Mouse (Mus musculus) CD4-positive naive resting alpha-beta T cell, adult 57 days (primary cell): ENCODE results near the gene Gbp2. TPM values are rescaled to one million over a fixed set of nuclear protein-coding genes. Genes with fewer than 3 reads are reported as not detected.

ENCODE experiments used
- total RNA-seq: library from RNA; stranded (reverse); gene quantifications from one replicate; pipeline ENCODE4 v1.2.4, GENCODE M21; 2023

Gene Gbp2
- 27.6 TPM for total RNA-seq

GRCm38 (mm10) chr3:142620111-142620955 is at the start of gene Gbp2:
Gene Gbp2, plus strand, starts transcription at chr3:142620602.

GRCm38 (mm10) chr3:142594547-142594946 is 25.9 kb upstream of the Gbp2 start, which contains the start of gene Gbp2b:
Gene Gbp2b, plus strand, starts transcription at chr3:142594847.

Other genes starting within 250 kb of the Gbp2 start
- 54.9 TPM for gene Pdlim5, start 224.9 kb upstream of the Gbp2 start, total RNA-seq
- gene Gbp5, start 126.6 kb upstream of the Gbp2 start, total RNA-seq = 26.3 TPM
- gene Gbp7, start 90.3 kb upstream of the Gbp2 start, total RNA-seq = 43.0 TPM
- gene Gbp3, start 60.6 kb upstream of the Gbp2 start, total RNA-seq = 133 TPM
- gene Gbp2b, start 25.8 kb upstream of the Gbp2 start, total RNA-seq = 0.47 TPM
- gene Kyat3, start 80.4 kb downstream of the Gbp2 start, total RNA-seq = 4.3 TPM
- gene Gtf2b, start 144.4 kb downstream of the Gbp2 start, total RNA-seq = 65.7 TPM